Mouse (Mus musculus) liver, adult 2 months (tissue): Measurements from ENCODE around the gene Sfrp2.

Experiments
- CTCF ChIP-seq: fragments of 200-500 bp; IDR thresholded peaks from 2 replicates; pipeline ENCODE4 v1.5.1; 2011; ENCODE audit warnings: low read depth, low read length, control low read depth
- POLR2A ChIP-seq: fragments of 200-500 bp; IDR thresholded peaks from 2 replicates; pipeline ENCODE4 v1.6.1; 2011; ENCODE audit warnings: low read length, control low read depth; ENCODE audit not compliant: insufficient read depth; ENCODE audit errors: extremely low read depth

- TF ChIP-seq CTCF (no peak), POLR2A (no peak)
Measured at GRCm38 (mm10) chr3:83787776-83788305, 21.7 kb downstream of the Sfrp2 start.
